Comparison of ENCODE assay signal across 28 mouse cellular contexts in the genomic region with DNA sequence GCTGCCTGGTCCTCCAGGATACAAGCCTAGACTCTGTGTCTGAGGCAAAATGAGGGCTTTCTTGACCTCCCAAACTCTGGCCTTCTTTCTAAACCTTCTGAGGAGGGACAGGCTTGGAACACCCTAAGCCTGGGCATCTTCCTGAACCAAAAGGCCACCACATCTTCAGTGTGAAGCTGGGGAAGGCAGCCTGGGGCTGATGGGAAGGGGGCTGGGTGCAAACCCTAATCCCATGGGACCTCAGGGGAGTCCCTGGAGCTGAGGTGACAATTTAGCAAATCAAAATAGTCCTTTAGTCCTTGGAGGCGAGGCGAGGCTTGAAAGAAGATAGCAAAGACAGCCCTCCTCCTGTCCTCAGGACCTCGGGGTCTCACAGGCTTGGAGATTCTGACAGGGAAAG. TPM values are rescaled to one million over a fixed set of nuclear protein-coding genes. Genes with fewer than 3 reads are reported as not detected.
DNase-seq lines count a peak whose midpoint lies in the region; ATAC-seq lines count a peak whose summit lies in the region.
"Had no signal": no experiment of that assay in that cellular context is flagged by ENCODE, and none has a peak within 500 bp of the region (broad histone marks: within the 10 kb centered on the region; RNA-seq: fewer than 3 reads in every experiment).

No protein-coding gene starts in this region.

- no peak for DNase-seq in hindbrain, embryonic 10.5 days (ENCODE audit: low spot score)
- DNase-seq in hindbrain, embryonic 14.5 days (ENCODE audit: low spot score): no peak
- DNase-seq in midbrain, embryonic 11.5 days (ENCODE audit: low spot score, missing footprints): no peak
- DNase-seq in spleen, postnatal 14 days (ENCODE audit: low spot score in 2 of 2): no peak
- DNase-seq: adrenal gland, postnatal 25 days; cerebellum, adult 11-12 months; cerebellum, adult 9-11 months; gastrocnemius, postnatal 36 days; heart, adult 18-20 months; heart, postnatal 4 days; kidney, adult 11 months; kidney, postnatal 14 days; liver, embryonic 13.5 days; lung, adult 18-20 months; lung, postnatal 4 days; right cerebral cortex, postnatal 4 days; thymus, adult 2 months; thymus, postnatal 36 days had no signal

- H3K27me3 ChIP-seq in hindbrain, embryonic 10.5 days (ENCODE audit: insufficient read depth, poor library complexity, severe bottlenecking): no peaks in the 10 kb centered on the region
- no peaks in the 10 kb centered on the region for H3K27me3 ChIP-seq in hindbrain, embryonic 14.5 days (ENCODE audit: control insufficient read depth, insufficient read depth, low read length)
- H3K27me3 ChIP-seq in midbrain, embryonic 16.5 days (ENCODE audit: control insufficient read depth, insufficient read depth, low read depth, low read length): no peaks in the 10 kb centered on the region
- no peaks in the 10 kb centered on the region for H3K27me3 ChIP-seq in midbrain, embryonic 11.5 days (ENCODE audit: control insufficient read depth, insufficient read depth, low read length)
- no peaks in the 10 kb centered on the region for H3K27me3 ChIP-seq in hindbrain, embryonic 13.5 days
- H3K27me3 ChIP-seq in neural tube, embryonic 15.5 days (replicated peaks): no peaks in the 10 kb centered on the region
- H3K27me3 ChIP-seq: embryonic facial prominence, embryonic 15.5 days; heart, embryonic 12.5 days; limb, embryonic 15.5 days had no signal

- 68% methylated on average over 3 of the region's 3 CpGs for WGBS in hindbrain, embryonic 10.5 days
- 75% methylated on average over 3 of the region's 3 CpGs for WGBS in hindbrain, embryonic 14.5 days
- WGBS in midbrain, embryonic 16.5 days: 79% methylated on average over 3 of the region's 3 CpGs
- 75% methylated on average over 3 of the region's 3 CpGs for WGBS in midbrain, embryonic 11.5 days
- 78% methylated on average over 3 of the region's 3 CpGs for WGBS in hindbrain, embryonic 13.5 days
- WGBS in neural tube, embryonic 15.5 days: 79% methylated on average over 3 of the region's 3 CpGs

- H3K4me2 ChIP-seq in hindbrain, embryonic 14.5 days (replicated peaks): no peak overlapping the region
- no peak overlapping the region for H3K4me2 ChIP-seq in midbrain, embryonic 16.5 days (ENCODE audit: low read length)
- H3K4me2 ChIP-seq in midbrain, embryonic 11.5 days: no peak overlapping the region
- H3K4me2 ChIP-seq in hindbrain, embryonic 13.5 days: no peak overlapping the region
- no peak overlapping the region for H3K4me2 ChIP-seq in neural tube, embryonic 15.5 days
- H3K4me2 ChIP-seq: embryonic facial prominence, embryonic 15.5 days; heart, embryonic 12.5 days; limb, embryonic 15.5 days; liver, embryonic 13.5 days had no signal

- peak overlapping the region; percentile 60 for H3K27ac ChIP-seq in hindbrain, embryonic 10.5 days
- H3K27ac ChIP-seq in hindbrain, embryonic 14.5 days: no peak overlapping the region
- H3K27ac ChIP-seq in midbrain, embryonic 16.5 days (ENCODE audit: low read length): 0 out of 2 replicates have a peak overlapping the region, but pooled peaks have one; percentile 17
- no peak overlapping the region; the same call in 1 of the 2 replicates for H3K27ac ChIP-seq in midbrain, embryonic 11.5 days (ENCODE audit: low read depth, low read length)
- H3K27ac ChIP-seq in hindbrain, embryonic 13.5 days: peak overlapping the region; percentile 73
- H3K27ac ChIP-seq in neural tube, embryonic 15.5 days (replicated peaks): peak overlapping the region; percentile 23; the same call in 1 of the 2 replicates
- H3K27ac ChIP-seq: embryonic facial prominence, embryonic 15.5 days; limb, embryonic 15.5 days; liver, embryonic 13.5 days had no signal

- H3K9ac ChIP-seq in hindbrain, embryonic 14.5 days: no peak overlapping the region
- no peak overlapping the region for H3K9ac ChIP-seq in midbrain, embryonic 16.5 days (ENCODE audit: low read depth, low read length)
- no peak overlapping the region for H3K9ac ChIP-seq in midbrain, embryonic 11.5 days (ENCODE audit: low read length)
- peak overlapping the region; percentile 6; the same call in 1 of the 2 replicates for H3K9ac ChIP-seq in hindbrain, embryonic 13.5 days
- H3K9ac ChIP-seq in neural tube, embryonic 15.5 days (replicated peaks): no peak overlapping the region
- H3K9ac ChIP-seq: embryonic facial prominence, embryonic 15.5 days; heart, embryonic 12.5 days; limb, embryonic 15.5 days; liver, embryonic 13.5 days had no signal

- no peak overlapping the region for H3K4me3 ChIP-seq in hindbrain, embryonic 10.5 days
- no peak overlapping the region for H3K4me3 ChIP-seq in hindbrain, embryonic 14.5 days (replicated peaks; ENCODE audit: low read length)
- H3K4me3 ChIP-seq in midbrain, embryonic 16.5 days (ENCODE audit: low read depth, low read length): no peak overlapping the region
- H3K4me3 ChIP-seq in midbrain, embryonic 11.5 days (ENCODE audit: low read depth, low read length): no peak overlapping the region
- no peak overlapping the region for H3K4me3 ChIP-seq in hindbrain, embryonic 13.5 days
- H3K4me3 ChIP-seq in neural tube, embryonic 15.5 days (replicated peaks): no peak overlapping the region
- H3K4me3 ChIP-seq: embryonic facial prominence, embryonic 15.5 days; heart, embryonic 12.5 days; limb, embryonic 15.5 days; liver, embryonic 13.5 days; megakaryocyte, embryonic 14.5 days had no signal

- no peak for ATAC-seq in hindbrain, embryonic 14.5 days (ENCODE audit: low FRiP score)
- no peak for ATAC-seq in midbrain, embryonic 16.5 days
- no peak for ATAC-seq in midbrain, embryonic 11.5 days (ENCODE audit: low FRiP score)
- no peak for ATAC-seq in hindbrain, embryonic 13.5 days (ENCODE audit: low FRiP score)
- ATAC-seq in neural tube, embryonic 15.5 days (ENCODE audit: low FRiP score): no peak
- ATAC-seq: CD4-positive, CD25-positive, alpha-beta regulatory T cell, adult 4 months; inflammation-experienced regulatory T-cells, adult 6 months; lung, postnatal 0 days had no signal

- no peaks in the 10 kb centered on the region for H3K9me3 ChIP-seq in hindbrain, embryonic 10.5 days
- no peaks in the 10 kb centered on the region for H3K9me3 ChIP-seq in hindbrain, embryonic 14.5 days (ENCODE audit: control insufficient read depth, low read length)
- H3K9me3 ChIP-seq in midbrain, embryonic 16.5 days (replicated peaks; ENCODE audit: control insufficient read depth, low read length, poor library complexity, severe bottlenecking): no peaks in the 10 kb centered on the region
- H3K9me3 ChIP-seq in midbrain, embryonic 11.5 days (ENCODE audit: control insufficient read depth, low read length): no peaks in the 10 kb centered on the region
- H3K9me3 ChIP-seq in hindbrain, embryonic 13.5 days: no peaks in the 10 kb centered on the region
- H3K9me3 ChIP-seq in neural tube, embryonic 15.5 days (replicated peaks): no peaks in the 10 kb centered on the region
- H3K9me3 ChIP-seq: embryonic facial prominence, embryonic 15.5 days; limb, embryonic 15.5 days had no signal

- no peaks in the 10 kb centered on the region for H3K36me3 ChIP-seq in hindbrain, embryonic 10.5 days
- no peaks in the 10 kb centered on the region for H3K36me3 ChIP-seq in hindbrain, embryonic 14.5 days (replicated peaks; ENCODE audit: control insufficient read depth, insufficient read depth)
- H3K36me3 ChIP-seq in midbrain, embryonic 16.5 days (ENCODE audit: control insufficient read depth, insufficient read depth, low read length): no peaks in the 10 kb centered on the region
- no peaks in the 10 kb centered on the region for H3K36me3 ChIP-seq in midbrain, embryonic 11.5 days (ENCODE audit: control insufficient read depth, insufficient read depth, low read length)
- no peaks in the 10 kb centered on the region for H3K36me3 ChIP-seq in hindbrain, embryonic 13.5 days
- no peaks in the 10 kb centered on the region for H3K36me3 ChIP-seq in neural tube, embryonic 15.5 days
- H3K36me3 ChIP-seq: embryonic facial prominence, embryonic 15.5 days; heart, embryonic 12.5 days; limb, embryonic 15.5 days; liver, embryonic 13.5 days had no signal

- peaks cover 38% of the 10 kb centered on the region for H3K4me1 ChIP-seq in hindbrain, embryonic 10.5 days (replicated peaks)
- peaks cover 15% of the 10 kb centered on the region for H3K4me1 ChIP-seq in hindbrain, embryonic 14.5 days (replicated peaks; ENCODE audit: control insufficient read depth, insufficient read depth, low read length)
- peaks cover 9% of the 10 kb centered on the region; the same call in 1 of the 2 replicates for H3K4me1 ChIP-seq in midbrain, embryonic 16.5 days (ENCODE audit: control insufficient read depth, insufficient read depth, low read length)
- peaks cover 9% of the 10 kb centered on the region for H3K4me1 ChIP-seq in midbrain, embryonic 11.5 days (ENCODE audit: control insufficient read depth, insufficient read depth, low read length)
- peaks cover 20% of the 10 kb centered on the region for H3K4me1 ChIP-seq in hindbrain, embryonic 13.5 days (replicated peaks)
- H3K4me1 ChIP-seq in neural tube, embryonic 15.5 days: peaks cover 20% of the 10 kb centered on the region

RNA-seq across cellular contexts. Expression of gene Ip6k3, which starts 8.7 kb away (rescaled TPM):
- 0.06 and 0.31 TPM in 2 replicates for polyA plus RNA-seq in hindbrain, embryonic 10.5 days (2016; fragmentation: Nextera tagmentation; extraction: Ambion mirVana)
- polyA plus RNA-seq in hindbrain, embryonic 14.5 days (2014; fragmentation: Nextera tagmentation; extraction: Ambion mirVana): 0.60 and 0.80 TPM in 2 replicates
- polyA plus RNA-seq in midbrain, embryonic 16.5 days (2015; fragmentation: Nextera tagmentation; extraction: Ambion mirVana): 0.14 and 0.15 TPM in 2 replicates
- 0.07 and 0.48 TPM in 2 replicates for polyA plus RNA-seq in midbrain, embryonic 11.5 days (2014; fragmentation: Nextera tagmentation; extraction: Ambion mirVana)
- 0.45 and 0.58 TPM in 2 replicates for polyA plus RNA-seq in hindbrain, embryonic 13.5 days (2015; fragmentation: Nextera tagmentation; extraction: Ambion mirVana)
- 0.23 and 0.40 TPM in 2 replicates for polyA plus RNA-seq in neural tube, embryonic 15.5 days (2015; fragmentation: Nextera tagmentation; extraction: Ambion mirVana)
- polyA plus RNA-seq: CD4-positive, CD25-positive, alpha-beta regulatory T cell, adult 4 months; inflammation-experienced regulatory T-cells, adult 6 months had no signal

RNA-seq across cellular contexts. Expression of gene Lemd2, which starts 28.0 kb away (rescaled TPM):
- 19.0 and 30.0 TPM in 2 replicates for polyA plus RNA-seq in hindbrain, embryonic 10.5 days (2016; fragmentation: Nextera tagmentation; extraction: Ambion mirVana)
- polyA plus RNA-seq in hindbrain, embryonic 14.5 days (2014; fragmentation: Nextera tagmentation; extraction: Ambion mirVana): 24.3 and 24.9 TPM in 2 replicates
- polyA plus RNA-seq in midbrain, embryonic 16.5 days (2015; fragmentation: Nextera tagmentation; extraction: Ambion mirVana): 20.8 and 22.8 TPM in 2 replicates
- polyA plus RNA-seq in midbrain, embryonic 11.5 days (2014; fragmentation: Nextera tagmentation; extraction: Ambion mirVana): 13.2 and 16.3 TPM in 2 replicates
- 19.0 and 19.9 TPM in 2 replicates for polyA plus RNA-seq in hindbrain, embryonic 13.5 days (2015; fragmentation: Nextera tagmentation; extraction: Ambion mirVana)
- polyA plus RNA-seq in neural tube, embryonic 15.5 days (2015; fragmentation: Nextera tagmentation; extraction: Ambion mirVana): 16.9 and 19.7 TPM in 2 replicates

RNA-seq across cellular contexts. Expression of gene Uqcc2, which starts 42.6 kb away (rescaled TPM):
- 395 and 442 TPM in 2 replicates for polyA plus RNA-seq in hindbrain, embryonic 10.5 days (2016; fragmentation: Nextera tagmentation; extraction: Ambion mirVana)
- 359 and 406 TPM in 2 replicates for polyA plus RNA-seq in hindbrain, embryonic 14.5 days (2014; fragmentation: Nextera tagmentation; extraction: Ambion mirVana)
- 360 and 384 TPM in 2 replicates for polyA plus RNA-seq in midbrain, embryonic 16.5 days (2015; fragmentation: Nextera tagmentation; extraction: Ambion mirVana)
- 316 and 332 TPM in 2 replicates for polyA plus RNA-seq in midbrain, embryonic 11.5 days (2014; fragmentation: Nextera tagmentation; extraction: Ambion mirVana)
- polyA plus RNA-seq in hindbrain, embryonic 13.5 days (2015; fragmentation: Nextera tagmentation; extraction: Ambion mirVana): 335 and 349 TPM in 2 replicates
- 349 and 390 TPM in 2 replicates for polyA plus RNA-seq in neural tube, embryonic 15.5 days (2015; fragmentation: Nextera tagmentation; extraction: Ambion mirVana)

Comparison
In these comparisons a context has a peak if more than half of its experiments do, and no peak if none do; other contexts are left out.
1. H3K27ac ChIP-seq: peak in hindbrain, embryonic 10.5 days (single experiment), midbrain, embryonic 16.5 days (single experiment), hindbrain, embryonic 13.5 days (single experiment) and neural tube, embryonic 15.5 days (single experiment); none in hindbrain, embryonic 14.5 days (single experiment) and midbrain, embryonic 11.5 days (single experiment).